Mouse (Mus musculus) ovary, postnatal 36 days (tissue): Measurements from ENCODE around the gene Galt.
A peak's percentile ranks its signal among the peaks of the same experiment; 100 is the strongest.

Source experiments
- DNase-seq: peaks from one replicate; pipeline ENCODE4 v3.0.0; 2022; ENCODE audit warnings: low spot score, mixed read lengths

The Galt gene

DNA sequence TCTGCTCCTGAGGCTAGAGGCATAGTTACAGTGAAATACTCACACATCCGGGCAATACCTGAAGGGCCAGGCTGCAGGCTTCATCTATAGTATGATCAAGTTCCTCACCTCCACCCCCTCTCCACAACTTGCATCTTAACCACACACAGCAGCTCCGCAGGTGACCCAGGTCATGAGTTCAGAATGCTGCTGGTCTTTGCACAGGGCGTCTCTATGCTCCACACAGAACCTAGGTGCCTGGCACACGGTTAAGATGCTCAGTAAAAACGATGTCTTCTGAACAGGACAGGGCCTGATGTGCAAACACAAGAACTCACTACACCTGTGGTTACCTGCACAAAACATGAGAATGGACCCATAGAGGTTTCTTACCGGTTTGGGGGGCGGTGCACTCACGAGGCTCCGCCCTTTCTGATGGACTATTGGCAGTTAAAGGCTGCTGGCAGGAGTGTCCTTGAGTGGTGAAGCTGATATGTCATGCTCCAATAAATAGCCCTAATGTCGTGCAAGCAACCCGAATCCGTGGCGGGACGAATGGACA, at the start of gene Galt:
Gene Galt, plus strand, starts transcription at position 432 of the 541 bp plus-strand sequence.
- DNase-seq, result no peak

- DNase-seq, result no peak
Observed at GRCm38 (mm10) chr4:41705922-41706754, 48.9 kb upstream of the Galt start.

GRCm38 (mm10) chr4:41707011-41707535, 48.0 kb upstream of the Galt start:
- DNase-seq, result peak; percentile 60

GRCm38 (mm10) chr4:41708192-41708745, 46.8 kb upstream of the Galt start:
- DNase-seq, result no peak

DNA sequence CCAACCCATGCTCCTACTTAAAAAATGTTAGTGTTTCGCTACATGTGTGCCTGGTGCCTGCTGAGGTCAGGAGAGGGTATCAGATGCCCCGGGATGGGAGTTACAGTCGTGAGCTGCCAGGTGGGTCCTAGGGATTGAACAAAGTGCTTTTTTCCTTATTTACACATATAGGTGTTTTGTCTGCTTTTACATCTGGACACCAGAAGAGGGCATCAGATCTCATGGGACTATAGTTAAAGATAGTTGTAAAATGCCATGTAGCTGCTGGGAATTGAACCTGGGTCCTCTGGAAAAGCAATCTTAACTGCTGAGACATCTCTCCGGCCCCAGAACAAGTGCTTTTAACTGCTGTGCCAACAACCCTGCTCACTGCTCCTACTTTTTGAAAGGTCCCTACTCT, 44.8 kb upstream of the Galt start:
- DNase-seq, result no peak

GRCm38 (mm10) chr4:41711705-41712375, 43.2 kb upstream of the Galt start:
- DNase-seq, result no peak

DNA sequence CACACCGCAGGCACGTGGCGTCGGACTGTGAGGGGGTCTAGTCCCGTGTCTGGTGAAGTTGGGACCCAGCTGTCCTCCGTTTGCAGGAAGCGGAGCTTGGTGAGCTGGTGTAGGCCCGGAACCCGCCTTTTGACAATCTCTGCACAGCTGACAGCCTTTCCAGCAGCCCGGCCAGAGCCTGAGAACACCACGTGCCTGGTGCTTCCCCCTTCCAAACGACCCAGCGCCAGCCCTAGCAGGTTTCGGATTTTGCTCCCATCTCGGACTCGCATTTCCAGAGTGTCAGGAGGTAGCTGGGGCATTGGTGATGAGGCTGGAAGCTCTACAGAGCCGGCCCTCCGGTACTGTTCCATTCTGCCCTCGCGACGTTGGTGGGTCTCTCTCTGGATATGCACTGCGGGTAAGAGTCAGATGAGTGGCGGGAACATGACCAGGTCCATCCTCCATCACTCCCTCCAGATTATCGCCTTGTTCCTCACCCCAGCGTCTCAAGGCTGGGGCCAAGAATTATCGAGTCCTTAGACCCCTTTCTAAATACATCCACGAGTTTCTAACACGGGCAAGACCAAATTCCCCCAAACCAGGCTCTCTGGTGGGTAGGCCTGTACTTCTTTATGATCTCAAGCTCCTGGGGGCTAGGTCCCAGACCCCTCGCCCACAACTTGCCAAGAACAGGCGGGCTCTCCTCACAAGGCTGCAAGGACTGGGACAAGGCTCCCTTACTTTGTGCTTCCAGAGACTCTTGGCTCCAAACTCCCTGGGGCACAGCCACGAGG, 42.4 kb upstream of the Galt start:
- DNase-seq, result peak; percentile 12

DNA sequence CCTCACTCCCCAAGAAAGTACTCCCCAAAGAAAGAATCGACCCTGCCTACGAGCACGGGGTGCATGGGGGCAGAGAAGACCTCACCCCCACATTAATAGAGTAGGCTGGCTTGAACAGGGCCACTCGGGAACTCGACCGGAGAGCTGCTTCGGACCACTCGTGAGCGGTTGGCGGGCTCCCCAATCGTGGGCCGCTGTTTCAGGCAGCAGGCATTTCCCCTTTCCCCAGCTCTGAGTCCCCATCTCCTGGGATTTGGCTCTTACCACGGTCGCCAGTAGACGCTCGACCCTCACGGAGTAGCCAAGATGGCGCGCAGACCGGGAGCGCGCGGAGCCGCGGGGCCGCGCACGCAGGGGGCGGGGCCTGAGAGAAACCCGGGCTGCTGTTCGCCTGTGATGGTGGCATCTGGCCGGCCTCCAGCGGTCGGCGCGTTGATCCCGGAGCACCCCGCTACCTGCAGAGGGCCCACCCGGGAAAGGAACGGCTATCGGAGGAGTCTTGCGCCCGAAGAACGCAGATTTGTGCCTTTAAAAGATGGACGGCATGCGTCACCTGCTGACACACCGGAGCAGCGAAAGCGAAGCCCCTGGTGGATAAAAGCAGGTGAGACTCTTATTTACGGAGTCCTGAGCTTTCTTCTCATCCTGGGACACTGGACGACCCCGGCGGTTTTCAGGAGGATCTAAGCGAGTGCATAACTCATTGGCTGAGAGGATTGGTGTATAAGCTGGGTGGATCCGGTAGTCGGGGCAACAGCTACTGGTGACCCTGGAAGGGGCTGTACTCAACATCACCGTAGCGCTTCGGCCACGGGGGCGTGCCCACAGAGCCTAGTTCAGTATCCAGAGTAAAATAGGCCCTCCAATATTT, 41.6 kb upstream of the Galt start, which contains the start of gene Rpp25l:
Gene Rpp25l, minus strand, starts transcription at position 338 of the 871 bp plus-strand sequence.
- peak; percentile 85 for DNase-seq

DNA sequence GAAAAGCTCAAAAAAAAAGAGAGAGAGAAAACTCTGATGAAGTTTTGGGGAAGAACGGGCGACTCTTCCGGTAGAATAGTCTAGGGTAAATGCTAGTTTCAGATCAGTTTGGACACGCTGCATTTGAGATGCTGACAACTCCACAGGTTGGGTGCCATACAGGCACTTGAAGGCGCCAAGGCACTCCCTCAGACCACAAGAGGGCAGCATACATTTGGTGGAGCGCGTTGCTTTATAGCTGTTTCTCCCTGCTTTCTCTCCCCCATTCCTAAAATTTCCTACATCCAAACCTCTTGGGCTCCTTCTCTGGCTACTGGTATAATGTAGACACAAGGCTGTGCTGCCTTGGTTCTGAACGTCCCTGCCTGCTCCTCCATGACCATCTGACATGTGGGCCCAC, 40.8 kb upstream of the Galt start:
- peak; percentile 43 for DNase-seq

DNA sequence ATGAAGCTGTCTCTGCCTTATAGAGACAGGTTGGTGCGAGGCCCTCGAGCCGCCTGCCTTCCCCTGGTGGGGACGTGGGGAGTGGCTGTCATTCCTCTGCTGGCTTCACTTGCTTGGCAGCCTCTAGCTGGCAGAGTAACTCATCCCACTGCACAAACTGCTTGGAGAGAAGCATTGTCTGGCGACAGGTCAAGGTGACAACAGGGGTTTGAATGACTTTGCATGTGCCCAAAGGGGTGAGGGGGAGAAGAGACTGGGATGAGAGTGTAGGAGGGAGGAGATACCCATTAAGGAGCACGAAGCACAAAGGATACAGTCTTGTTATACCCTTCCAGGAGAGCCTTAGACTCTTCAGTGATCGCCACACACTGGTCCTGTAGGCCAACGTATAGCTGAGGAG, 39.9 kb upstream of the Galt start:
- DNase-seq, result no peak

GRCm38 (mm10) chr4:41715596-41715995, 39.4 kb upstream of the Galt start:
- no peak for DNase-seq

DNA sequence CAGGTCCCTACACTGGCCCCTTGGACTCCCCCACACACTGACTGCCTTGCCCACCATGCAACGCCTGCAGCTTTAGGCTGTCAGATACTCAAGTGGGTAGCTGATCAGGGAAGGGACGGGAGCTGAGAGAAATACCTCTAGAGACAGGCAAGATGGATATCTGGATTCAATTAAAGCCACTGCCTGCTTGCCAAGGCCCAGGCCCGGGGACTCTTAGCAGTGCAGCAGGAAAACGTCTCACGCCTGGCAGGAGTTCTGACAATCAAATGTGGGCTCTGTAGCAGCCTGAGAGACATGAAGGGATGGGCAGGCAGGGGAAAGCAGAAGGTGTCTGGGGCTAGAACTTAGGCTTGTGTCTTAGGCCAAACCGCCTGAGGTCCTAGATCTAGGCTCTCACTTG, 38.2 kb upstream of the Galt start:
- no peak for DNase-seq

- peak; percentile 77 for DNase-seq
Observed at GRCm38 (mm10) chr4:41722918-41723351, 32.1 kb upstream of the Galt start, which contains the start of gene Dctn3. Gene Dctn3 (minus strand): TSS chr4:41723170.

- no peak for DNase-seq
Observed at GRCm38 (mm10) chr4:41726826-41727621, 28.0 kb upstream of the Galt start.

- DNase-seq, result no peak
Observed at GRCm38 (mm10) chr4:41731052-41731765, 23.8 kb upstream of the Galt start, which contains the start of gene Arid3c. Gene Arid3c (minus strand): TSS chr4:41731142.

DNA sequence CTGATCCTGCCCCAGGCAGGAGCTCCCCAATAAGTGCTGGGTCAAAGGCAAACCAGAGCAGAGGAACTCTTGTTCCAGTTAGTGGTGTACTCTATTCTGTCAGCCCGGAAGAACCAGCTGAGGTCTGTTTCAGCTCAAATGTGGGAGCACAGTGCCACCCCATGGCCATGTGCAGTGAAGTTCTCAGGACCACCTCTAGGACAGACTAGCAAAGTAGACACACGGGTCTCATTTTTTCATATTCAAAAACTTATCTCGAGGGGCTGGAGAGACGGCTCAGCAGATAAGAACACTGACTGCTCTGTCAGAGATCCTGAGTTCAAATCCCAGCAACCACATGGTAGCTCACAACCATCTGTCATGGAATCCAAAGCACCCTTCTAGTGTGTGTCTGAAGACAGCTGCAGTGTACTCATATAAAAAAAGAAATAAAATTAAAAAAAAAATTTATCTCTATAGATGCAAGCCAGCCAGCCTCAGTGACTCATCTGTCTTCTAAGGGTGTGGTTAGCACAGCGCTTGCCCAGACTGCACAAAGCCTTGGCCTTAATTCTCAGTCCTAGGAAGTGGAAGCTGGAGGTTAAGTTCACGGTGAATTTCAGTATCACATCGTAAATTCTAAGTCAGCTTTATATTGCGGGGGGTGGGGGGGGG, 17.3 kb upstream of the Galt start:
- DNase-seq, result peak; percentile 68

GRCm38 (mm10) chr4:41738256-41738603, 16.8 kb upstream of the Galt start:
- no peak for DNase-seq

DNA sequence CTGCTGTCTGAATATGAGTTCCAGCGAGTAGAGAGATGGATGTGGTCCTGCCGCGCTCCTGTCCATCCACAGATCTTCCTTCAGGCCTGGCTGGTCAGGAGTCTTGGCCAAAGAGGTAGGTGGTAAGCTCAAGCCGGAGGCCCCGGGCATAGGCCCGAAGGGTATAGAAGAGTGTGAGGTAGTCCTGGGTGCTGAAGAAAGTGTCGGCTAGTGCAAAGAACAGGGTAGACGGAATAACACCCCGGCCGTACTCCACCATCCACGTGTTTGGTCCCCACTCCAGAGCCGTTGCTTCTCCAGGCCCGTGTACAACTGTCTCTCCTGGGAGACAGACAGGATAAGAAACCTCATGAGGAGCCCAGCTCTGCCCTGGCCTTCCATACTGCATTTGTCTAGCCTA, 15.8 kb upstream of the Galt start:
- no peak for DNase-seq
